Mouse (Mus musculus) urinary bladder, postnatal 10 days (tissue): ENCODE measurements around the gene Cc2d1b.

ENCODE experiments used
- DNase-seq: peaks from one replicate; pipeline ENCODE4 v3.0.0; 2022; ENCODE audit warnings: low spot score

Cc2d1b gene

DNA sequence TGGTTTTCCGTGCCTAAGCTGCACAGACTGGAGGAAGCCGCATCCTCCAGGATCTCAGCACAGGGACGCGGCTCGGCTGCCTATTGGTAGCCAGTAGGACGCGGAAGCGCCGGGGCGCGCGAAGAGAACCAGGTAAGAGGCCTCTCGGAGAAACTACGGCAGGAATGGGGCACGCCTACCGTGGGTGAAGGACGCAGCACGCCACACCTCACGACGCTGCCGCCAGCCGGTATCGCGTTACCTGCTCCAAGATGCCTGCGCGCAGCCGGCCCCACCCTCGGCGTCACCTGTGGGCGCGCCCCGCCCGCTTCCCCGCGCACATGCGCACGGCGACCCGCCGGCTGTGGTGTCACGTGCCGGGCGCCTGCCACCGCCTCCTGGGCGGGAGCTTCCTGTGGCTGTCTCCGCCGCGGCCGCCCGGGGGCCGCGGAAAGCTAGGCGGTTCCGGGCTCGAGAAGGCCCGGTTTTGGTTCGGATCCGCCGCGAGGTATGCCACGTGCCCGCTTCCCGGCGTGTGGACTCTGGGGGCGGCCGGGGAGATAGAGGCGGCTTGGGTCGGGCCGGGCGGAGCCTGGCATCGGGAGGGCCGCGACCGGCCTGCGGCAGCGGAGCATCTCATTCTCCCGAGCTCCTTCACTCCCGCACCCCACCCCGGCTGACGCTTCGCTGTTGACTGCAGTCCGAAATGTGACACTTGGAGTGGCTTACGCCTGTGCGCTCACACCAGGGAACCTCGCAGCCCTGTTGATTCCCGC is at the start of gene Cc2d1b:
TSS of gene Cc2d1b (plus strand) at position 354 of the 755 bp plus-strand sequence.
- DNase-seq, result peak; percentile 67

DNA sequence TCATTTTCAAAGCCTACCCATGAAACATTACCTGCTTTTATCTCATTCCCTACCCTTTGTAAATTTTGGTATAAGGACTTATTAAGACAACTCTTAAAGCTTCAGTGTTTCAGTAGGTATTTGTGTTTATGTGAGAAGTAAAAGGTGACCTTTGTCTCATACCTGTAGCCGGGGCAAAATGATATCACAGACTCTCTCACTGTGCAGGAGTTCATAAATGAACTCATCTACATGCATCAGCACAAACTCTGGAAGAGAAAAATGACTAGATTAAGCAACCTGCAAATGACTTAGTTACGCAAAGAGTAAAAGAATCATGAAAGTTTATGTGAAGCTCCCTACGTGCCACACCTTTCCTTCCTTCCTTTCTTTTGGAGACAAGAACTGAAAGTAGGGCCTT is 47.1 kb upstream of the Cc2d1b start:
- no peak for DNase-seq

DNA sequence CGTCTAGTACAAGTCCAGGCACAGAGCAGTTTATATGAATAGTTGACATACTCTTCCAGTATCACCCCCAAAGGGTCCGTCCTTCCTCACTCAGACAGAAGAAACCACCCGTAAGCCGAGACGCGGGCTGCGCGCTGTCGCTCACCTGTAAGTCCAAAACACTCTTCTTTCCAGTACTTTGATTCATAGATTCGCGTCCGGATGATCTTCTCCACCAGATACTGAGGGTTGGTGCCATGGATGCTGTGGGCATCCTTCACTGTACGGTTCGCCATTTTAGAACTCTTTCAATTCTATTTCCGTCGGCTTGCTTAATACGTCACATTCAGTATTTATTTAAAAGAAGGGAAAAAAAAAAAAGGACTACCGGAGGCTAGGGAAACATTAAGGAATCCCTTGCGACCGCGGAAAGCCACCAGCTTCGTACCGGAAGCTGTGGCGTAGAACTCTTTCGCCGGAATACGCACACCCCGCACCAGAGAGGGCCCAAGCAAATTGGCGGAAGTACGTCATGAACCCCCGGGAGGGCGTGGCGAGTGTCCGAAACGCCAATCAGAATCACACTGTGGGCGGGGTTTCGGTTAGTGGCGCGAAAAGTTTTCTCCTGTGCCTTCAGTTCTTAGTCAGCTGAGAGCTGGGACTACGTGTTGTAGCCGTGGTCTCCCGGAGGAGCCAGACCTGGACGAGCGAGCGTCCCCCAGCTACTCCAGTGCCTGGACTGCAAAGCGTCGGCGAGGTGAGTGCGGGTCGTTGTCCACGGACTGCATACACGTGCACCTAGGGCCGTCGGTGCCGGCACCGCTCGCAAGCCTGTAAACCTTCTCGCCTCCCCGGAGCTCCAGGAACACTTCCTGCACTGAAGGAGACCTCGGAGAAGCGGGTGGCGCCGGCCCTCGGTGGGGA is 40.6 kb upstream of the Cc2d1b start, which contains the start of the genes Prpf38a and Orc1:
TSS of gene Prpf38a (minus strand) at position 497 of the 903 bp plus-strand sequence.
TSS of gene Orc1 (plus strand) at position 584 of the 903 bp plus-strand sequence.
- peak; percentile 84 for DNase-seq

DNA sequence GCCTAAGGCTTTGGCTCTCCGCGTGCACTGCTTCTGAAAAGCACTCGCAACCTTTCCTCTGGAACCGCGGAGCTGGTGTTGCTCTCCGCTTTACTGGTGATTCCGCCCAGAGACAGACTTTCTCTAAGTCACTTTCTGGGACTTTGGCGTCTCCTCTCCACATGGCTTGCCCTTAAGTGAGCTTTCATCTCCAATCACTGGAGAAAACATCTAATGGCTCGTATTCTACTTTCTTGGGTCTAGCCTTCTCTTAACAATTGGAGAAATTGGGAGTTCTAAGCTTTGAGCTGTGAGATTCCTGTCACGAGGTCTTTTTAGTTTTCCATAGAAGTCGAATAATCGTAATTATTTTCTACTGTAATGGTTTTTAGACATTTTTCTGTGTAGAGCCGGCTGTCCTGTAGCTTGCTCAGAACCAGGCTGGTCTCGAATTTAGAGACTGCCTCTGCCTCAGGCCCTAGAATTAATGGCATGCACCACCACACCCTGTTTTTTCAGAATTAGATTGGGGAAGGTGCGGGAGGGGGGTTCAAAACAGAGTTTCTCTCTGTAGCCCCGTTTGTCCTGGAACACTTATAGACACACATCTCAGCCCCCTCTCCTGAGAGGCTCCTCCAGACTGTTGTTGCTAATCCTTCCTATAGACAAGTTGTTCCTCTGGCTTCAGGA is 39.9 kb upstream of the Cc2d1b start:
- DNase-seq, result no peak

DNA sequence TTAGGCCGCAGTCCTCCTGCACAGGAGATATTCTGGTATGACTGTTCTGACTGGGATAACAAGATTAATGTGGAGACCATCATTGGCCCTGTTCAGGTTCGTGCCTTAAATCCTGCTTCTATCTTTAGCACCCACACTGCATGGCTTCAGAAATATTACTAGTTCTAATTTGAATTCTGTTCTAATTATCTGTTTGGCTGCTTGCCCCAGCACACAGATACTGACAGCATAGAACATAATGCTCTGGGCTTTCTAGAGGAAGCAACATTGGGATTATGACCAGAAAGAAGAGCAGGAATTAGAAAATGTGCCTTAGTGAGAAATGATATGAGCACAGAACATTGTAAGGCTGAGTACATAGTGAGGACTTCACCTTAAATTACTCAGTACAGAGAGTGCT is 26.4 kb upstream of the Cc2d1b start:
- DNase-seq, result no peak

DNA sequence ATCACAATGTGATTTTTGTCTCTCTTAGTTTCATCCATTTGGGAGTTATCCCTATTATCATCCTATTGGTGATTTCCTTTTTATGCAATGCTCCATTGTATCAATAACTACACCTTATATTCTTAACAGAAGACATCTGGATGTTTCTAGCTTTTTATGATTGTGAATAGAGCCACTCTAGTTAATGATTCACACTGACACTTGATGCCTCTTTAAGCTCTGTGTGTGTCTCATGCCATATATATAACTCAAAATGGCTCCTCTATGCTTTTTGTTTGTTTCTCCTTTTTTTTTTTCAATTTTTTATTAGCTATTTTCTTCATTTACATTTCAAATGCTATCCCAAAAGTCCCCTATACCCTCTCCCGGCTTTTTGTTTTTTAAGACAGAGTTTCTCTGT is 24.0 kb upstream of the Cc2d1b start:
- no peak for DNase-seq

DNA sequence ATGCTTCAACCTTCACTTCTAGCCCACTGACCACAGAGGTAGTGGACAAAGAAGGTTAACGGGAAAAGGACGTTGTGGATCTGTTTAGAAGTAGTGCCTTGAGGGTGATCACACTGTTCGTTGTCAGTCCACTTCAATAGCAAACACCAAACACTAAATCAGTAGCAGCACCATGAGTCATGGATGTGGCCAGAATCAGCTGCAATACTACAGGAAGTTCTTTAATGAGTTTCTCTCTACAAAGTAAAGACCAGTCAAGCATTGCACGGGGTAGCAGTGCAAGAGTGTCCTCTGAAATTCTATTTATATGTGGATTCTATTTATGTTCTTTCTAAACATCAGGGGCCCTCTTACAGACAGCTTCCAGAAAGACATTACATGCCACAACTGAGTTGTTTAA is 21.4 kb upstream of the Cc2d1b start:
- no peak for DNase-seq

DNA sequence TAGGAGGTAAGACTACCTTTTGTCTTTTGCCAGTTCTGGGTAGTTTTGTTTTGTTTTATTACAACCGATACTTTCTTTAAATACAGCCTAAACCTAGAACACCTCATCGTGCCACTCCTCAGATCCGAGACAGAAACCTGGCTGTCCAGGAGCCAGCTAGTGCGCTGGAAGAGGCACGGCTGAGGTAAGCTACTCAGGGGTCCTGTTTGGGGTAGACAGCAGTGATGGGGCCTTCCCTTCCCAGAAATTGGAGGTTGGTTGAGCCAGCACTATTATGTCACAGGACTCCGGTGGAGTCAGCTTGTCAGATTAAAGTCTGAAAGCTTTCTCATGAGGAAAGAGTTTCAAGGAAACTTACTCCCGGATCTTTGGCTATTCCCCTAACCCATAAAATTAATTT is 17.9 kb upstream of the Cc2d1b start:
- DNase-seq, result no peak

DNA sequence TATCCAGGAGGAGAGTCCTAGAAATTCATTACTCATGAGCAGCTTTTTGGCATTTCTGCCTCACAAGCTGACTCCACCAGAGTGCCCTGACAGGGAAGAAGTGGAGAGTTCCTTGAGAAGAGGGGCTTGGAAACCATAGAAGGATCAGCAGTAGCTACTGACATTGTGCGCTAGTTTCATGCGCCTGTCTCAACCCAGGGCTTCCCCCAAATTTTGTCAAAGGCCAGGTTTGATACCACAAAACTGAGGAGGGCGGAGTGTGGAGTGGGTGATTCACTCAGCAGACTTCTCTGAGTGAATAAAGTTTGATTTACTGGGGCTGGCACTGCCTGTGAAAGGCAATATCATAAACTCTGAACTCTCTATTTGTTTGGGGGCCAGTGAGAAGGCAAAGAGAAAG is 11.1 kb upstream of the Cc2d1b start:
- no peak for DNase-seq

DNA sequence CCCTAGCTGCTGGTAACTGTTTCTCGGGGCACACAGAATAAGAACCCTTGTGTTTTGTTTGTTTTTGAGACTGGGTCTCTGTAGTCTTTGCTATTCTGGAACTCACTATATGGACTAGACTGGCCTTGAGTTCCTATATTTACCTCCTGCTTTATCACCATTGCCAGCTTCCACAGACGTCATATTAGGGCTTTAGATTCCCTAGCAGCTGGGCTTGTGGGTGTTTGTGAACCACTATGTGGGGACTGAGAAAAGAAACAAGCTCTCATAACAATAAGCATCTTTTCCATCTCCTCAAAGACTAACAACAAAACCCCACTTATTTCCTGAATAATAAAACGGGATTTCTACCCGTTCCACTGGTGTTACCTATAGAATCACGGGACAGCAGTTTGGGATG is 8.8 kb upstream of the Cc2d1b start:
- no peak for DNase-seq

DNA sequence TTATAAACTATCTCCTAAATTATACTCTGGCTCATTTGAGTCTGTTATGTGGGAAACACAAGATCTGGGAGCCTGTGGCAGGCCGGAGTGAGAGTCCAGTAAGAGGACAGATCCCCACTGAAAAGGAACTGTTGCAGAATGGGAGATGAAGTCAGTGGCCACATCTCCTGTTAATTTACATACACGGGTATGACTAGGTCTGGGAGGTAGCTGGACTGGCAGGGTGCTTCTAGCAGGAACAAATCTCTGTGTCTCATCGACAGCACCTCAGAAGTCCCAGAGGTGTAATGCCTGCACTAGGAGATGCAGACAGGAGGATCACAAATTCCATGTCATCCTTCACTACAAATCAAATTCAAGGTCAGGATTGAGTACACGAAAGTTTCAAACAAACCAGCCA is 1.2 kb upstream of the Cc2d1b start:
- no peak for DNase-seq

DNA sequence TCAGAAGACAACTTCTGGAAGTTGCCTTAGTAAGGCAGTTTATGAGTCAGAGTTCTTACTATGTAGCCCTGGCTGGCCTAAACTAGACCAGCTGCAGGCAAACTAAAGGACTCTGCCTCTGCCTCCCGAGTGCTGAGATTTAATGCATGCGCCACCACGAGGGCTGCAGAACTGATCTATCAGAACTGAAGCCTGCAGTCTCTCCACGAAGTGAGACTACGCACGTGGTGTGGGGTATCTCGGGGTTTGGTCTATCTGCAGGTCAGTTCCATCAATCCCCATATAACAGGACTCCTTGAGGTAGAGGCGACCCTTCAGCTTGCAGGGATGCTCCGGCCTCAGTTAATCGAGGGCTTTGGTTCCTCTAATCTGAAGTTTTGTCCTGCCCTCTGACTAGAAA is 575 bp upstream of the Cc2d1b start:
- no peak for DNase-seq

DNA sequence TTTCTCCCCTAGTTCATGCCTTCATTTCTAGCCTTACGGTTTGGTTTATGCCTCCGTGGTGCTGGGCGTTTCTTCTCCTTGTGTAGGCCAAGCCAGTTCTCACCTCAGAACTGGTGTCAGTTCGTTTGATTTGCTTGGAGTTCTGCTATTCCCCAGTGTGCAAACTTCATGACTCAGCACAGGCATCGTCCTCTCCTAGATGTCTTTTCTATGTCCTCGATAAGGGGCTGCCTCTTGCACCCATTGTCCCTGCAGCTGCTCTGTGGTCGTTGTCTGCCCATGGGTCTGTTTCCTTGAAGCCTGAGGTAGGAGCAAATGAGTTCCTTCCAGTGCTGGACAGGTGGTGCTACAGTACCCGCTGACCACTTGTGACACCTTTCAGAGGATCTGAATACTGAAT is 796 bp downstream of the Cc2d1b start:
- no peak for DNase-seq

DNA sequence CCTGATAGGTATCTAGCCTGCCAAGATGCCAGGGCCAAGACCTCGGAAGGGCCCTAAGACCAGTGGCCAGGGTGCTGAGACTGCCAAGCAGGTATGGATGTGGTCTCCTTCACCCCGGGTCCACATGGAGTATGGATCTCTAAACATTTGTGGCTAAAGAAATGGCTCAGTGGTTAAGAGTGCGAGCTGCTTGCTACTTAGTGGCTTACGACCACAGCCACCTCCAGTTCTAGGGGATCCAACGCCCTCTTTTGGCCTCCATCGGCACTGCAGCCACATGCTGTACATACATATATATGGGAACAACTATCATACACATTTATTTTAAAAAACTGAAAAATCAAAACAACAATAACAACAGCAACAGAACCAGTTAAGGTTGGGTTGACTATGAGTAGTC is 1.8 kb downstream of the Cc2d1b start:
- no peak for DNase-seq

DNA sequence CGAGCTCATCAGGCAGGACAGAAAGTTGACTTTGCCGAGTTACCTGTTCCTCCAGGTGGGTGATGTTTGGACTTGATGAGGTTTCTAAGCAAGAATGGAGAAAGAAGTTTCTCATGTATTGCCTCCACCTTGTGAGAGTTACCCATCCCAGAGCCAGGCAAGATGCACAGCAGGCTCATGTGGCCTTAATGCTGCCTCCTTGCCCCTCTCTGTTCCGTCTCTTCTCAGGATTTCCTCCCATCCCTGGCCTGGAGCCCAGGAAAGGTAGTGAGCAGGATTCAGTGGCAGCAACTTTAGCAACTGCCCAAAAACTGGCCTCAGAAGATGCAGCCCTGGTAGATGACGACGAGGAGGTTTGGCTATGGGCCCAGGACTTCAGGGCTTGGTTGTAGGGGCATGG is 7.3 kb downstream of the Cc2d1b start:
- DNase-seq, result no peak

DNA sequence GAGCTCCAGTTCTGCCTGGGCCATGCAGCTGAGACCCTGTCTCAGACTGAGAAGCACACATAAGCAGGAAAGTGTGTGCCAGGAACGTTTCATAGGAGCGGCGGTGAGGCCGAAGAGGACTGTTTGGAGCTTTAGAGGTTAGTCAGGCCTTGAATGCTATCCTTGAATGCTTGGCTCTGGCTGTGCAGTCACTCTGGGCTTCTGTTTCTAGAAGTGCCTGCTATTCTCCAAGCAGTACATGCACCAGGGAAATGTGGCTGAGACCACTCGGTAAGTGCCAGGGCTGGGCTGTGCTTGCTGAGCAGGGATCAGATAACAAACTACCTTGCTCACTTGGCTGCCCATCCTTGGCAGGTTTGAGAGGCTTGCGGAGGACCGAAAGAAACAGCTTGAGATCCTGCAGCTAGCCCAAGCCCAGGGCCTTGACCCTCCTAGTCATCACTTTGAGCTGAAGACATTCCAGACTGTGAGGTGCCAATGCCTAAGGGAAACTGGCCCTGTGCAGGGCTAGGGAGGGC is 9.7 kb downstream of the Cc2d1b start:
- DNase-seq, result no peak

DNA sequence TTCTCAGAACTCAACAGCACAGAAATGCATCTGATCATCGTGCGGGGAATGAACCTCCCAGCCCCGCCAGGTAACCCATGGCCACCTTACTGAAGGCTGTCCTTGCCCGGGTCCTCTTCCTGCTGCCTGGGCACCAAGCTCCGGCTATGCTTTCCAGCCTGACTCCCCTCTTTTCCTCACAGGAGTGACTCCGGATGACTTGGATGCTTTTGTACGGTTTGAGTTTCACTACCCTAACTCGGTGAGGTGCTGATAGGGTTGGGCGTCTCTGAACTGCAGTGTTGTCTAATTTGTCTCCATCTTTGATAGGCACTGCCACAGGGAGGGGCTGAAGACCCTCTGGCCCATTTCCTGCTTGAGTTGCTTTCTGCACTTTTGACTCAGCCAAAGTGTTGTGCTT is 10.4 kb downstream of the Cc2d1b start:
- no peak for DNase-seq

DNA sequence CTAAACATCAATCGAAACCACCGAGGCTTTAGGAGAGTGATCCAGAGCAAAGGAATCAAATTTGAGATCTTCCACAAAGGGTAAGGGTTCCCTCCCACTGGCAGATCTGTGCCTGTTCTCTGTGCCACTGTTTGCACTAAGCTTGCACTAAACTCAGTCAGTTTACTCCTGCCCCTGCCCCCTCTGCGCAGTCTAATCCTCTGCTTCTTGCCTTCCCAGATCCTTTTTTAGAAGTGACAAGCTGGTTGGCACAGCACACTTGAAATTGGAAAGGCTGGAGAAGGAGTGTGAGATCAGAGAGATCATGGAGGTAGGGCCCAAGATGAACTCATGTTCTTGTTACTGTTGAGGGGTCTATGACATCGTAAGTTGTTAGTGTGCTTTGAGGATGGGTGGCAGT is 11.9 kb downstream of the Cc2d1b start:
- DNase-seq, result no peak

DNA sequence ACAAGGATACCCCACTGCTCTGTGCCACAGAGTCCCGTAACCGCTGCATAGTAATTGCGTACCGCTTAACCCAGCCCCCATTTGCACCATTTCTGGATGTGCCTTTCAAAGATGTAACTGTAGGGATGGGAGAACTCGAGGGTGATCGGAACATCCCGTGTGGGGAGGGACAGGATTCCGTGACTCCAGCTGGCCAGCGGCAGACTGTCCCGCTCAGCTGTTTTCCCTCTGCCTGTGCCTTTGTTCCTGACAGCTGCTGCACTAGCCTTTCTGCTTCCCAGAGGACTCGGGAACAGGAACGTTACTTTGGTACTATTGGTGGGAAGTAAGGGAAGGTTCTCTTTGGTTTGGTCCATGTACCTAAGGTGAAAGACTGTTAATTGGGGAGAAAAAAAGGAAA is 14.0 kb downstream of the Cc2d1b start:
- DNase-seq, result no peak

DNA sequence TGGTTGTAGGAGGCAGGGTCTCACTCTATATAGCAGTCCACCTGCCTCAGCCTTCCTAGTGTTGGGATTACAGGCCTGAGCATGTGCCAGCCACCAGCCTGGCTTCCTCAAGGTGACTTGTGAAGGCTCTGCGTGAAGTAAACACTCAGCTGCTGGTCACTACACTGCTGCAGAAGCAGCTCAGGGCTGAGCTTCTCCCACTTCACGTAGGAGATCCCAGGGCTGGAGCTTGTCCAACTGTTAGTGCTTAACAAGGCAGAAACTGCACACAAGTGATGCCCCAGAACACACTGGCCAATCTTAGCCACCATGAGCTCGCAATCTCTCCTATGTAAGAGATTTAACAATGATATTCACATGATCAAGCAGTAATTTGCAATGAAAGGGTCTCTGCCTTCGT is 15.0 kb downstream of the Cc2d1b start:
- no peak for DNase-seq

DNA sequence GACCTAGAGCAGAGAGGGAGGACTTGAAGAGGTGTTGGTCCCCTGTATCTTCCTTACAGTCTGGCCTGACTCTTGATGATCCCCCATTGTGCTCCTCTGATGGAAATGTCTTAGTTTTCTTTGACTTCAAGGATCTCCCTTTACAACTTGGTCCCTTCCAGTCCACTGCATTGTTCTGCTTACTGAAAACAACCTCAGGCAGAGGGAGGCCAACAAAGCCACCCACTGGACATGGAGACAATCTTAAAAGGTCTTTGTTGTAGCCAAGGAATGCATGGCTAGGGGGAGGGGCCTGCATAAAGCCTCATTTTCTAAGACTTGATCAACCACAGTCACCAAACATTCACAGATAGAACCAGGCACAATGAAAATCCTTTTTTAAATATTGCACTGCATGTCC is 15.4 kb downstream of the Cc2d1b start:
- no peak for DNase-seq

DNA sequence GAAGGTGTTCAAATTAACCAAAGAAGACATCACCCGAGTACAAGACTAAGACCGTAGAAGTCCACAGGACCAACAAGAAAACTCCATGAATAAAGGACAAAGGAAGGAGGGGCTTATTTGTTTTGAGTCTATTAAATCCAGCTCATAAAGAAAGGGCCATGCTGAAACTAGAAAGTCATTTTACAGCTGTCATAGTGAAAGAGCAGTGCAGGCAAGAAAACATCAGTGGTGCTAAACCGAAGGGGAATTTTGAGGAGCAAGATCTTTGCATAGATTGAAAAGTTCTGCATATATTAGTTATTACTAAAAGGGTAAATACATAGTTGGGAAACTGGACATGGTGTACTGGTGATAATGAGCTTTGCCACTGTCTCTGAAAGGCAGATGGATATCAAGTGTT is 18.0 kb downstream of the Cc2d1b start:
- no peak for DNase-seq

DNA sequence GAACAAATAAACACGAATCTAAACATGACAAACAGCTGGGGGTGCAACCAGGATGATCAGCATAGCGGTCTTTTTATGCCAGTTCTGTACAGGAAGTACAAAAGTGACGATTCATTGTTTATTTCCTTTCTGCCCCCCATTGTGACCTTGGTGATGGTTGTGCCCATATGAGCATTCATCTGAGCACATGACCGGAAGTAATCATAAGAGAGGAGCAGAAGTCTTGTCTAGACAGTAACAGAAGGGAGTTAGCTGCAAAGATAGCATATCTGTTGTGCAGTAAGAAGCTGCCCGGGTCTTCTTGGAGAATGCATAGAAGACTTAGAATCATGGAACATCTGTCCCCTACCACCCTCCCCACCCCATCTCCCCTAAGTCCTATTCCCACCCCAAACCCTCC is 19.0 kb downstream of the Cc2d1b start:
- no peak for DNase-seq
